Mouse (Mus musculus) spleen, postnatal 10 days (tissue): ENCODE measurements around the gene Vezt.
A peak's percentile ranks its signal among the peaks of the same experiment; 100 is the strongest.

Experiments
- DNase-seq, 2 experiments: peaks; one replicate each; pipeline ENCODE4 v3.0.0; 2021 to 2022; ENCODE audit warnings: low spot score in 2 of 2

The Vezt gene

DNA sequence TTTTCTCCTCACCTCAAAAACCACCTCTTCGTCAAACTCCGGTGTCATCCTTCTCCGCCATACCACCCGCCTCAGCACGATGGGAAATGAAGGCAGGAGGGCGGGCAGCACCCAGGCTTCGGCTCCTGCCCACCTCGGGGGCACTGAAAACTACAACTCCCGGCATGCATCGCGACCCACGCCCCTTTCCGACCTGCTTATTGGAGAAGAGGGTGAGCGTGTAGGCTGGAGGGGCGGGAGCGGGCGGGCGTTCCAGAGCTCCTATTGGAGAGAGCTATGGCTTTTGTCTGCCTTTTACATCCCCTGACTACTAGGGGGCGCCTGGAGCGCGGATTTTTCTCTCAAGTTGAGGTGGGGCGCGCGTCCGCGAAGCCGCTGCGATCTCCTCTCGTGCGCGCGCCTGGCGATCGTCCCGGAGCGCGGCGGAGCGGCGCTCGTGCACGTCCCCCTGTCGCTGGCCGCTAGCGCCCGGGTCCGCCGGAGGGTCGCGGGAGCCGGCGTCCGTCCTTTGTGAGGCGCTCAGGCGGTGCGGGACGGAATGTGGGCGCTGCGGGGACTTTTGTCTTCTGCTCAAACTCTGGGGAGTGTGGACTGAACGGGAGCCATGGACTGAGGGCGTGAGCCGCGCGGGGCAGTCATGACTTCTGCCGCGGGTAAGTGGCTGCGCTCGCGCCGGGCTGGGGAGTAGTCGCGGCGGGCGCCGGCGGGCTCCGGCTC lies at the start of gene Vezt, which contains the start of gene Fgd6:
Gene Vezt (minus strand): TSS at position 160 of the 717 bp plus-strand sequence.
Gene Fgd6 (plus strand): TSS at position 344 of the 717 bp plus-strand sequence.
- DNase-seq: peak; percentile 99 to 100

DNA sequence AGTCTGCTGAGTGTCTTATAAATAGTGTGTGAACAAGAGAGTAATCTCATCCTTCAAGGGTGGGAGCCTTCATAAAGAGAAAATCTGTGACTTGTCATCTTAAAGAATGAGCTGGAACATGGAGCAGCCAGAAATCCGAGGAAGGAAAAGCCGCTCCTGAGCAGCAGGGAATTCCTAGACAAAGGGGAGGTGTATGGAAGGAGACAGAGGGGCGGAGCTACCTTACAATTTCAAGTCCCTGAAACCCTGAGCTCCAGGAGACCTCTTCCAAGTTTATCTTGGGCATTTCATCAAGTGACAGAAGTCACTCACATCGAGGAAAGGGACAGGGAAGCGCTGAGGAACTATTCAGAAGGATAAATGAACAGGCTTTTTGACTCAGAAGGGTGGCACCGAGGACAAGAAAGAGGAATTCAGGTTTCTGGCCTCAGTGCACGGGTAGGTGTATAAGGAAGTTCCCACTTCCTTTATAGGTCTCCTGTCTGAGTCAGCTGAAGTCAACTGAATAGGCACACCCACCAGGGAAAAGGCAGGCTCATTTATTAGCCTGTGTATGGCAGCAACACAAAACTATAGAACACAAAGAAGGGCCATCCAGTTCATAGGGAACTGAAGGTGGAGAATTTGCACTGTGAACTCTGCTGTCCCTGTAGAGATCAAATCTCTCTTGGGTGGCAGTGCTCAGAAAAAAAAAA lies 46.6 kb upstream of the Vezt start:
- no peak for DNase-seq

DNA sequence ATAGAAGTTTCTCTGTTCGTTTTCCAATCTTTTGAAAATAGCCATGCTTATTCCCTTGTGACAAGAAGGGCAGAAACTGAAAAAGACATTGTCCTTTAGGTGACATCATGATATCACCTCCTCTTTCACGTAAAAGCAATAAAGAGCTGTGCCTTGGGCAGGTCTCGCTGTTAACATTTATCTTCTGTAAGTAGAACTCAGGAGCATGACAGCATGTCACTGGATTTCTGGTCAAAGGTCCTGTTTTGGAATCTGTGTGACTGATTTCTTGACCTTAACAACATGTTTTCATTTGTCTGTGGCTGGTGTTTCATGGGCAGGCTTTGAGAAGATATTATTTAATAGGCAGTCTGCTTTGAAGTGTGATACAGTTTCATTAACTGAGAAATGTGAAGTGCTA lies 45.1 kb upstream of the Vezt start:
- DNase-seq: no peak

DNA sequence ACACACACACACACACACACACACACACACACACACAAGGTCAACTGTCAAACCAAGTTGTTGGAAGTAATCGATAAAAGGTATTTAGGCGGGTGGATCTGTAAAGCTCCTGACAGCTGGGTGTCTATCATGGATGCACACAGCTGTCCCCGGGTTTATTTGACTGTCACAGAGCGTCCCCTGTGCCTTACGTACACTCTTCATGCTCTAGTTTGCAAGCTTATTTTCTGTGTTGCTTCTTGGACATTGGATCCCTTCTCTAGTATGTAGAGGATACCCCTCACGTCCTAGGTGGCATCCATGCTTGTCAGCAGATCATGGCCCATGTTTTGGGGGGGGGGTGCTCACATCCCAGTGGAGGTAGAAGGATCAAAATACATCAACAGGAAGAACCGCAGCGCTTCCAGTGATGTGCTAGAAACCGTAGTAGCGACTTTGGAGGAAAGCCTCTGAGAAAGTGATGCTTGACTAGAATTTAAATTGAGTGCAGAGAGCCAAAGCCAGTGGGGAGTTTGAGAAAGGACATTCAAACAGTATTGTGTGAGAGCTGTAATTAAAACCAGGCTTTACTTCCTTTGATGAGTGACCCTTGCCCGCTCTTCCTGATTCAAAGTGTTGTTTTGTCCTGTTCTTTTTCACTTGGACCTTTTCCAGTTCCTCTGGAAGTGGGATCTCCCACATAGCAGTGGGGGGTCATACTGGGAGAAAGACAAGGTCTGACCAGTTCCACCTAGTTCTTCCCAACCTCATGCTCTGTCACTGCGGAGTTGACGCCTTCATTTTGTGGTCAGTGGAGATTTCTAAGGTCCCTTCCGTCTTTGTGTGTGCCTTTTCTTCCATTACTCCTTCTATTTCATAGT lies 41.6 kb upstream of the Vezt start:
- DNase-seq: no peak

DNA sequence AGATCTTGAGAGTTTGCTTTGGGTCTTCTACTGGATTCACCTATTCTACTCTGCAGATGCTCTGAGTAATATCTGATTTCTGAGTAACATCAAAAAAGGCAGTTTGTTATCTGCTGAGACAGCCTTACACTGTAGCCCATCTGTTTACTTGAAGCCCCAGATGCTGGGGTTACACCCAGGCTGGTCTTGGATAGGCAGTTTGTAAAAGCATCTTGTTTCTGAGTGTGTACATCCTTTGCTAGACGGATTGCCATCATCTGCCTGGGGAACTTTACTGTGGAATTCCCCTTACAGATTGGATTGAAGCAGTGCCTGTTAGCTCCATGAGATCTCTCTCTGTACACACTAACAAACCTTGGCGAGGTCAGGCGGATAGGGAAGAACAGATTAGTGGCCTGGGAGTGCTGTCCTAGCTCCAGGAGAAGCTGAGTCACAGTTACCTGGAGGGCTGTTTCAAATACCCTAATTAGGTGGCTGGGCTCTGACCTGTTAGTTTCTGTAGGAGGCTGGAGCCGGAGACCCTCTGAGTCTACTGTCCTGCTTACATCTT lies 37.4 kb upstream of the Vezt start:
- no peak for DNase-seq

DNA sequence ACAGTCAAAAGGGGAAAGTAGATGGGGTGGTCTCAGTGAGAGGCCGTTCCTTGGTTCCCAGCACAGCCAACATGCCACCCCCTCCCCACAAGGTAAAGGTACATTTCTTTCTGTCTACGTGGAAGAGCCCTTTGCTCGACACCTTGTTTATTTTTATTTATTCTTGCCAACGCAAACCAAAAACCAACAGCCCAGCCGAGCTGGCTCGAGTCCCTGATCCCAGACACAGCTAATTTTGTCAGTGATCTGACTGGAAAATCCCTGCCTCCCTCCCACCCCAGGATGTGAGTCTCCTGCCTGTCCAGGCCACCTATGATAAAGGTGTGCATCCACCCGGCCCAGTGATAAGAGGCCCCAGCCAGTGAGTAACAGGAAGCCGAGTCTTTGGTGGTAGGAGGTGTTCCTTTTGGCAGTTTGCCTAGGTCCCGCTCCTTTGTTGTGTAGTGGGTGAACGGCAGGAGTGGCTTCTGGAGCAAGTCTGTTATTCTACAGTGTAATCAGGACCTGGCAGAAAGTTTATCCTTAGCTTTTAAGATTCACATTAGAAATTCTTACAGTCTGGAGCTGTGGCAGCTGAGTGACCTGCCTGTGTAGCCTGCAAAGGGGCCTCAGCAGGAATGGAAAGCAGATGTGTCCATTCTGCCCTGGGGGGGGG lies 36.8 kb upstream of the Vezt start:
- DNase-seq: peak in 1 of 2 experiments; percentile 45

DNA sequence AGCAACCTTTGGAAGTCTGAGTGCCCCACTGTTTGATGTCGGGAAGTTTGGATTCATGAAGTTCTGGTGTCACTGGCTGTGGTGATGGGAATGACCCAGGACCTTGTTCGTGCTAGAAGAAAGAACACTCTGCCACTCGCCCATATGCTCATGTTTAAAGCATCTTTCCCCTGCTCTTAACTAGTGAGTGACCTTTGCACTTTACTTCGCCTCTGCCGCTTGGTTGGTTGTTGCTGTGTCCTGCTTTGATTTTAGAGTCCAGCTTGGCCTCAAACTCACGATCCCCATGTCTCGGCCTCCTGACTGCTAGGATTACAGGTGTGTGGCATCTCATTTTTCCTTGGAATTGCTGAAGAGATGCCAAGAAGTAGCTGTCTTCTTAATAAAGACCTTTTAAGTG lies 36.0 kb upstream of the Vezt start:
- DNase-seq: no peak

DNA sequence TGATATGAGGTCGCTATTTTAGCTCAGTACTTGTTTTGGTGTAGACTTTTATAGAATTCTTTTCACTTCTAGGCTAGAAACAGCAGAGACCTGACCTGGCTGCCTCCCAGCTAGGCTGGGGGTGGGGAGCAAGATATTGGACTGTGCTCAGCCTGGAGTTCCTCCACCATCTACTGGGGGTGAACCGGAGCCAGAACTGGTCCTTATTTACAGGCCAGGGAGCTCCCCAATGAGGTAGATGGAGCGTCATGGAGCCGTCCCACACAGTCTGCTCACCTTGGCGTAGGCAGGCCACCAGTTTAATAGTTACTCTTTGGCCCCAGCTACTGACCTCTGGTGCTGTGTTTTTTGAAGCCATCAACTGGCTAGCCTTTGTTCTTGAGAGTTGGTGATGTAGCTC lies 33.1 kb upstream of the Vezt start:
- DNase-seq: no peak

DNA sequence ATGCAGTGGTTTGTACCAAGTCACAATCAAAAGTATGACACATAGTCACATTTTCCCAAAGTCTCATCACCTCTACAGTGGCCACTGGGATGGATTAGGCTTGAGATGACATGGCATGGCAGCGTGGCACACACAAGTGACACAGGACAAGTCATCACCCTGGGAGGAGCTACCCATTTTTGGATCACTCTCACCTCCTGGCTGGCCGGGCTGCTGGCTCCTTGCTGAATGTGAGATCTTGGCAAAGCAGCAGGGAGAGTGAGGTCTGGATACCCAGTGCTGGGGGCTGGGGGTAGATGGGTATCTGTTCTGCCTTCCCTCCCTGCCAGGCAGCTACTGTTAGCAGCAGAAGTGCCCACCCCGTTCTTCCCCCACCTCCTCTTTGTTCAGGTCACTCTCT lies 31.3 kb upstream of the Vezt start:
- DNase-seq: no peak

DNA sequence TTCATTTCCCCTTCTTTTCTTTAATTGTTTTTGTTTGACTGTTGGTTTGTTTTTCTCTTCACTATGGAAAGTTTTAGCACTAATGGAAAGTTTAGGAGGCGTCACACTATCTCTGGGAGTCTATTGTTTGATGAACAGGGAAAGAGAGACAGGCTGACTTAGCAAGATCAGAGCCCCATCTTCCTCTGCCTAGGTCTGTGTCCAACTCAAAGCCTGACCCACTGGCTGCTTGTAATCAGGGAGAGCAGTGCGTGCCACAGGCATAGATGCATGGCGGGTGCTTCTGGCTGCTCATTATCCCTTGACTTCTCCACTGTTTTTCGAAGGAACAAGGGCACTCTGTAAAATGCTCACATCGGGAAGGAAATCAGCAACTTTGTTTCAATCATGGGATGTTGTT lies 26.7 kb upstream of the Vezt start:
- no peak for DNase-seq

DNA sequence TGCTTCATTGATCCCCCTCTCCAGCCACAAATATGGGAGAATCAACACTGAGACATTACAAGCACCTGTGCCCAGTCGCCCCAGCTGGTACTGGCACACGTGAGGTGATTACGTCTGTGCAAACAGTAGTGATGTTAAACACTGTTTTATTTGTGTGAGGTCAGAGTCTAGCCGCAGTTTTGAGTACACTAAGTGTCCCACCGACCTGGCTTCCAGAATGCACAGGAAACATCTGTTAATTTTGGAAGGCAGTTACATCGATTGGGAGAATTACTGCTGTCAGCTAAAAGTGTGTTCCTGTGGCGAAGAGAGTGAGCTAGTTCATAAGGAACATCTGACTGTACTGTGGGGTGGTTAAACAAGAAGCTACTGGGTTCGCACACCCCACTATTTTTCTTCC lies 24.6 kb upstream of the Vezt start:
- DNase-seq: no peak

DNA sequence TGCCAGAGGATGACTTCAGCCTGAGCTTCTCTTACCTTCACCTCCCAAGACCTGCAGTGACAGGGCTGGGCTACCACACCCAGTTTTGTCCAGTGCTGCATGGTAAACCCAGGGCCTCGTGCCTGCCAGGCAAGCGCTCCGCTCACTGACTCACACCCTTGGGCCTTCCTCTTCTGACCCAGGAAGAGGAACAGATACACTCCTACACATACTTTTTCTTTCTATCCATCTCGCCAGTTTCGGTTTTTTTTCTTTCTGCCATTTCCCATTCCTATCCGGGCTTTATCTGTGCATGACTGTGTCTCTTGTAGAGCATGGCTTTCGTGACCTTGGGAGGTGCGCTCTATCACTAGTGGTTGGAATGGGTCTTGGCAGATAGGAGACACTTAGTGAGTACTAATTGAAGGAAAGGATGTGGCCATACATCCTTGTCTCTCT lies 24.0 kb upstream of the Vezt start:
- DNase-seq: no peak

DNA sequence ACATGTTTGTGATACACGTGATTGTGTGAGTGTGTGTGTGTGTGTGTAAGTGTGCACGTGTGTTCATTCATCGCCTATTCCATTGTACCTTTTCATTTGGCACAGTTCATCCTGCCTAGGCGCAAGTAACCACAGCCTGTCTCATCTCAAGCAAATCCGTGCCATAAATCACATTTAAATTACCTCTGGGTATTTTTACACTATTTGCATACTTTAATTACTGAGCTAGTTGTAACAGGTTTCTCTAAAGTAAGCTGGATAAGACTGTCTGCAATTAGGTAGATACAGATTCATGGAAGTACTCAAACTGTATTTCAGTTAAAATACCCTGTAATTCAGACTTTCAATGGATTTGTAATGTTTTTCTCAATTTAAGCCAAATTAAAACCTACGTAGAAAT lies 20.9 kb upstream of the Vezt start:
- DNase-seq: no peak

DNA sequence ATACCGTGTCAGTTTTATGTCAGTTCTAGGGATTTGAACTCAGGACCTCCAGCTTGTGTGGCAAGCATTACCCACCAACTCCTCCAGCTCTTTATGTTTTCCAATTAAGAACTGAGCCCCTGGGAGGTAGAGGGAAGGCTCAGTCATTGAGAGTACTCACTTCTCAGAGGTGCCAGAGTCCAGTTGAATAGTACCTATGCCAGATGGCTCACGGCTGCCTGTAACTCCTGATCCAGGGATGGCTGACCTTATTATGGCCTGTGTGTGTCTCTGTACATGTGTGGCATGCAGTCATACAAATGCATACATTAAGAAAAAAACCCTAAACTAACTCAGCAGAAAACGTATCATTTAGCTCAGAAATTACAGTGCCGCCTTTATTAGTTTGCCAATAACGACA lies 15.1 kb upstream of the Vezt start:
- no peak for DNase-seq

DNA sequence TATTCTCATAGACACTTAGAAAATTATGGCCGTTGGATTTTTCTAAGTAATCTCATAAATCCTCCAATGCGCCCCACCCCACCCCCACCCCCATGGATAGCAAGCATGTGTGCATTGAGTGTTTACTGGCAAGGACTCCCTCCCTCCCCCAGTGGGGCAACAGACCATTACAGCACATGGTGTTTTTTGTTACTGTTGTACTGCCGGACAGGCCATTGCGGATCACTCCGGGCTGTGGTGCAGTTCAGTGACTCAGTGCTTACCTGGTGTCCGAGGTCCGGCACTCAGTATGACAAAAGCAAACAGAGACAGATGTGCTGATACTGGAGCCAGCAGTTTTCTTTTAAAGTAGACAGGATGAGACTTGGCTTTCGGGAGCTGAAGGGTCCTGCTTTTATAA lies 13.5 kb upstream of the Vezt start:
- DNase-seq: no peak

DNA sequence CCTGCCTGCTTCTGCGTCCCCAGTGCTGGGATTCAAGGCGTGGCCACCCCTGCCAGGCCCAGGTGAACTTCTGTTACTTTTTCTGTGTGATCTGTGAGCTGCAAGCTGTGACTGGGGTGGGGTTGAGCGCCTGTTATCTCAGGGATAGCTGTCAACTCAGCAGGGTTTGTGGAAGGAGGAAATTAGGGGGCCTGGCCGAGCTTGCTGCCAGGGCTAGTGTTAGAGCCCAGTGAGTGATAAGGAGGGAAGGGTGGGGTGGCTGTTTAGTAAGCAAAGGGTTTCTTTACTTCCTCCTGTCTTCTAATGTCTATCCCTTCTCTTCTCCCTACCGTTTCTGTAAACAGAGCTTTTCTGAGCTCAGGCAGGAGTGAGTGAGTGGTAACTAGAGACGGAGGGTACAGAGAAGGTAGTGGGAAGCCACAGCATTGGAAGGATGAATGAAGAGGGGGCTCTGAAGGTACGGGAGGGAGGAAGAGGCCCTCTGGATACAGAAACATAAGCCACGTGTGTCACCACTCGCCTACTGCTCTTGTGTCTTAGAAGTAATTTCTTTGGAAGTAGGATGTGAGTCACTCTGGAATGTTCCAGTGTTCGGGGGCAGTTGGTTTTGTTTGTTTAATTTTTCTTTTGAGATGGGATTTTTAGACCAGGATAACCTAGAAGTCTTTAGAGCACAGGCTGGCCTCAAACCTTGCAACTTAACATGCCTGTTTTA lies 12.4 kb upstream of the Vezt start:
- peak in 1 of 2 experiments; percentile 46 for DNase-seq

DNA sequence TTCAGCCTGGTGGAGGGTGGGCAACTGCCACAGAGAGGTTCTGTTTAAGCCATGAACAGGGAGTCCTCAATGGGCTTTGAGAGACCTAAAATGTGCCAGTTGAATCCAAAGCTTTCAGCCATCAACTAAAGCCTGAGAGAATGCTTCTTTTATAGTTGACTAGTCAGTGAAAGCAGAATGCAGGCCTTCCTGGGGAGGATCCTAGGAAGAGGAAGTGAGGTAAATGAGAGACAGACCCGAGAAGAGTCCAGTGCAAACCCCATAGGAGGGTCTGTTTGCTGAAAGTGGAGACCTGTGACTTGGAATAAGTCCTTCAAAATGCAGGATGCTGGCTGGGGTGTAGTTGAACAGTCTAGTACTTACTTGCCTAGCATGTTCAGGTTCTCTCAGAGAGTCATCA lies 11.4 kb upstream of the Vezt start:
- peak in 1 of 2 experiments; percentile 9 for DNase-seq

DNA sequence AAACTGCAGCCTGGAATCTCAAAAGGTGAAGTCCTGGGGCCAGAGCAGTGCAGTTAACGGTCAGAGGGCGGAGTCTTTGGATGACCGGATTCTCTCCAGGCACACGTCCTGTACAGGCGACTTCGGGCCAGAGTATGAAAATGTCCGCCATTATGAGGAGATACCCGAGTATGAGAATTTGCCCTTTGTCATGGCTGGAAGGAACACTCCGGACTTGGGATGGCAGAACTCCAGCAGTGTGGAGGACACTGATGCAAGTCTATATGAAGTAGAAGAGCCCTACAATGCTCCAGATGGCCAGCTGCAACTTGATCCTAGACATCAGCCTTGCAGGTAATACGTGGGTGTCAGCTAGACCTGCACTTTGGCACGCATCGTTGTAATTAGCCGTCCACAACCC lies 9.7 kb upstream of the Vezt start:
- DNase-seq: no peak

DNA sequence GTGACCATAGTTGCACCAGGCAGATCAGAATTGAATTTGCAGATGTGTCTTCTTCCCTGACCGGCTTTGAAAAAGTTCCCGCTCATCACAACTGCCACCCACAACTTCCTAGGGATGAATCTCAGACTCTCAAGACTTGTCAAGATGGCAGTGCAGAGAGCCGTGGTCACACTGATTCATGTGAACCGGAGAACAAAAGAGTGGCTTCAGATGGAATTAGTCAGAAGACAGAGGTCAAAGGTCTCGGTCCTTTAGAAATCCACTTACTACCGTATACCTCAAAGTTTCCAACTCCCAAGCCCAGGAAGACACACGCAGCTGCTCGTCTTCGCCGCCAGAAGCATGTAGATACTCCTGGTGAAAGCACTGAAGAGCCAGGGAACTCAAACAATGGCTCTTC lies 8.3 kb upstream of the Vezt start:
- no peak for DNase-seq

DNA sequence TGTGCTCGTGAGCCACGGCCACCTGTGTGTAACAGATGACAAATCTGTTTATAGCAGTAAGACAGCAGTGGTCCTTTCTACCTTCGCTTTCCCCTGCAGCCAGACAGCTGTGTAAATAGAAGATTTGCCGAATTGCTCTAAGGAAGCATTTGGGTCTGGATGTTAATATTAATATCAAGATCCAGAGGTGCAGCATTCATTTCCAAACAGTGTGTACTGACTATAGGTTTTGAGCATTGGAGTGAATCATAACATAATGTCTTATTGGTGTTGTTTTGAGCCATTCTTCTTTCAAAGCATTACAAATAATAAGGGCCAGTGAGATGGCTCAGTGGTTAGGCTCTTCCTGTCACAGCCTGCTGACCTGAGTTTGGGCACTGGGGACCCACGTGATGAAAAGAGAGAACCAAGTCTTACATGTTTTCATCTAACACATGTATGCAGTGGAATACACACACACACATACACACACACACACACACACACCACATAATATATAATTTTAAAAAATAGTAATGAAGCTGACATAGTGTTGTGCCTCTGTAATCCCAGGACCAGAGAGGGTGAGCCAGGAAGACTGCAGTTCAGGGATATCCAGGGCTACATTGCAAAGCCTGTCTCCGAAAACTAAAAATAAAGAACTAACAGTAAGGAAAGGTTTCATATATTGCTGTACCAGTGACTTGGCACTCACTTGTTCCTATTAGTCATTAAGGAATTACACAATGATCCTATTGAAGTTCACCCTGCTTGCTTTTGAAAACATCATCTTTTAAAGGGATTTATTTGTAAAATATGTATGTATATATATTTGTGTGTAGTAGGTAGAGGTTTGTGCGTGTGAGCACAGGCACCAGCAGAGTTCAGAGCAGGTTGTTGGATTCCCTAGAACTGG lies 3.0 kb upstream of the Vezt start:
- no peak for DNase-seq
